Comparison of ENCODE assay signal across 12 mouse cellular contexts in genomic region chr6:114700704-114701103, GRCm38 (mm10). TPM values are rescaled to one million over a fixed set of nuclear protein-coding genes. Genes with fewer than 3 reads are reported as not detected.
DNase-seq lines count a peak whose midpoint lies in the region; ATAC-seq and TF ChIP-seq lines count a peak whose summit lies in the region.
"Had no signal": no experiment of that assay in that cellular context is flagged by ENCODE, and none has a peak within 500 bp of the region (broad histone marks: within the 10 kb centered on the region; RNA-seq: fewer than 3 reads in every experiment).

No protein-coding gene starts in this region.

- H3K4me3 ChIP-seq in liver, adult 2 months (ENCODE audit: insufficient read depth, low read depth, low read length), result no peak overlapping the region
- no peak overlapping the region for H3K4me3 ChIP-seq in liver, embryonic 12.5 days
- H3K4me3 ChIP-seq: midbrain, embryonic 15.5 days had no signal

- no peak overlapping the region for H3K9ac ChIP-seq in liver, adult 2 months (ENCODE audit: low read depth, low read length)
- H3K9ac ChIP-seq in liver, embryonic 12.5 days, result no peak overlapping the region
- H3K9ac ChIP-seq: midbrain, embryonic 15.5 days had no signal

- no peak overlapping the region for H3K27ac ChIP-seq in liver, adult 2 months (replicated peaks; ENCODE audit: insufficient read depth, low read depth, low read length)
- no peak overlapping the region for H3K27ac ChIP-seq in liver, embryonic 12.5 days
- H3K27ac ChIP-seq: midbrain, embryonic 15.5 days had no signal

- no peaks in the 10 kb centered on the region for H3K4me1 ChIP-seq in liver, adult 2 months (ENCODE audit: control insufficient read depth, insufficient read depth, low read length)
- no peaks in the 10 kb centered on the region for H3K4me1 ChIP-seq in liver, embryonic 12.5 days
- H3K4me1 ChIP-seq: midbrain, embryonic 15.5 days had no signal

- TF ChIP-seq CTCF in liver, adult 2 months (IDR thresholded peaks at IDR 0.05; ENCODE audit: low read depth, low read length), result peak; percentile 53; the same call in 1 of the 2 replicates

- 93% methylated on average over 3 of the region's 3 CpGs for WGBS in liver, adult 2 months
- WGBS in liver, embryonic 12.5 days (ENCODE audit: insufficient replicate concordance), result 64% methylated on average over 3 of the region's 3 CpGs

- no peak for TF ChIP-seq POLR2A in liver, adult 2 months (IDR thresholded peaks at IDR 0.05; ENCODE audit: extremely low read depth, insufficient read depth, low read length)

- DNase-seq in embryo, embryonic 10.5 days (ENCODE audit: low spot score), result peak; percentile 40
- DNase-seq in embryo, embryonic 10 days (ENCODE audit: low spot score), result no peak
- DNase-seq in liver, adult 2 months (ENCODE audit: extremely low read depth, low read depth, low spot score), result no peak
- peak; percentile 50 for DNase-seq in NIH3T3 (ENCODE audit: low read depth)
- peak; percentile 28 to 68 for DNase-seq in spleen, postnatal 4 days (ENCODE audit: low spot score in 2 of 2)
- DNase-seq in Muller cell, postnatal 12 days (ENCODE audit: inconsistent ontology term), result no peak
- no peak for DNase-seq in layer of hippocampus, adult 9-10 months (ENCODE audit: low spot score)
- DNase-seq: cerebellum, adult 11-12 months; kidney, adult 18-20 months; right cerebral cortex, postnatal 25 days had no signal

- no peaks in the 10 kb centered on the region for H3K27me3 ChIP-seq in liver, adult 2 months (ENCODE audit: control insufficient read depth, insufficient read depth, low read length)
- no peaks in the 10 kb centered on the region for H3K27me3 ChIP-seq in liver, embryonic 12.5 days (replicated peaks)
- H3K27me3 ChIP-seq: midbrain, embryonic 15.5 days had no signal

- H3K4me2 ChIP-seq in liver, embryonic 12.5 days, result no peak overlapping the region
- H3K4me2 ChIP-seq: midbrain, embryonic 15.5 days had no signal

- H3K36me3 ChIP-seq in liver, adult 2 months (ENCODE audit: control insufficient read depth, insufficient read depth, low read length), result peaks cover 30% of the 10 kb centered on the region; the same call in 1 of the 2 replicates
- H3K36me3 ChIP-seq in liver, embryonic 12.5 days, result peaks cover 22% of the 10 kb centered on the region

- no peak for ATAC-seq in liver, embryonic 12.5 days
- ATAC-seq: midbrain, embryonic 15.5 days had no signal

- H3K9me3 ChIP-seq in liver, embryonic 12.5 days (replicated peaks), result no peaks in the 10 kb centered on the region
- H3K9me3 ChIP-seq: midbrain, embryonic 15.5 days had no signal

- H3K79me2 ChIP-seq in liver, adult 2 months (ENCODE audit: control insufficient read depth, insufficient read depth, low read length), result no peaks in the 10 kb centered on the region

RNA-seq across cellular contexts. Expression of gene Atg7, which starts 57.8 kb away (rescaled TPM):
- 18.8 and 22.6 TPM in 2 replicates for total RNA-seq in liver, adult 2 months (2014; rRNA removed)
- 31.7 and 36.7 TPM in 2 replicates for polyA plus RNA-seq in liver, adult 2 months (2012; rRNA removed)
- polyA plus RNA-seq in liver, embryonic 12.5 days (2016; fragmentation: Nextera tagmentation; extraction: Ambion mirVana), result 15.0 and 15.7 TPM in 2 replicates

Comparison
In these comparisons a context has a peak if more than half of its experiments do, and no peak if none do; other contexts are left out.
1. DNase-seq: peak in embryo, embryonic 10.5 days (single experiment), NIH3T3 (single experiment) and spleen, postnatal 4 days (2 of 2); none in embryo, embryonic 10 days (single experiment), liver, adult 2 months (single experiment), Muller cell, postnatal 12 days (single experiment) and layer of hippocampus, adult 9-10 months (single experiment).